Mouse (Mus musculus) kidney, embryonic 16.5 days (tissue): ENCODE data around the gene Fam228b. TPM values are rescaled to one million over a fixed set of nuclear protein-coding genes. Genes with fewer than 3 reads are reported as not detected.
"Not testable (repeated sequence)": the region's sequence is repeated elsewhere in the genome, so short reads cannot be mapped to it uniquely, and the experiment has no call there.

Source experiments
- ATAC-seq: fragments of 200-750 bp; cut with Nextera tagmentation; 2 replicates; pipeline ENCODE4 v1.8.0; 2017; ENCODE audit warnings: moderate TSS enrichment; ENCODE audit not compliant: low FRiP score, low TSS enrichment
- H3K27ac ChIP-seq: fragments of 300-500 bp; sonication (generic); 2 replicates; pipeline ENCODE4 v1.5.1; 2014; ENCODE audit warnings: low read length
- H3K27me3 ChIP-seq: fragments of 300-500 bp; sonication (generic); 2 replicates; pipeline ENCODE4 v1.6.1; 2014; ENCODE audit warnings: low read length, control low read depth, mixed read lengths; ENCODE audit not compliant: insufficient read depth
- H3K36me3 ChIP-seq: fragments of 300-500 bp; sonication (generic); 2 replicates; pipeline ENCODE4 v1.6.1; 2014; ENCODE audit warnings: low read length, control low read depth, mixed read lengths; ENCODE audit not compliant: insufficient read depth
- H3K4me1 ChIP-seq: fragments of 300-500 bp; sonication (generic); 2 replicates; pipeline ENCODE4 v1.6.1; 2014; ENCODE audit warnings: low read length, control low read depth, mixed read lengths; ENCODE audit not compliant: insufficient read depth
- H3K4me2 ChIP-seq: fragments of 300-500 bp; sonication (generic); replicated peaks from 2 replicates; pipeline ENCODE4 v1.6.1; 2014; ENCODE audit warnings: low read depth, low read length
- H3K4me3 ChIP-seq: fragments of 300-500 bp; sonication (generic); 2 replicates; pipeline ENCODE4 v1.5.1; 2014; ENCODE audit warnings: mild to moderate bottlenecking, low read length
- H3K9ac ChIP-seq: fragments of 300-500 bp; sonication (generic); replicated peaks from 2 replicates; pipeline ENCODE4 v1.6.1; 2014; ENCODE audit warnings: low read length
- H3K9me3 ChIP-seq: fragments of 300-500 bp; sonication (generic); 2 replicates; pipeline ENCODE4 v1.6.1; 2016; ENCODE audit warnings: low read length, control low read depth
- WGBS: fragments of 180-500 bp; shearing (Covaris S2); extraction: QIAGEN DNeasy Blood & Tissue Kit; methylation state at CpG from one replicate; pipeline ENCODE4 v1.1.7; 2014; 5-methylcytosine and 5-hydroxymethylcytosine counted together
- polyA plus RNA-seq: library from polyadenylated mRNA; unstranded; fragments of >200 nt; fragmentation: Nextera tagmentation; extraction: Ambion mirVana; gene quantifications from 2 replicates; pipeline ENCODE4 v1.2.1, GENCODE M21; 2015

Gene Fam228b
- polyA plus RNA-seq, 1 experiment from 2014 or later, result 1.9 TPM

DNA sequence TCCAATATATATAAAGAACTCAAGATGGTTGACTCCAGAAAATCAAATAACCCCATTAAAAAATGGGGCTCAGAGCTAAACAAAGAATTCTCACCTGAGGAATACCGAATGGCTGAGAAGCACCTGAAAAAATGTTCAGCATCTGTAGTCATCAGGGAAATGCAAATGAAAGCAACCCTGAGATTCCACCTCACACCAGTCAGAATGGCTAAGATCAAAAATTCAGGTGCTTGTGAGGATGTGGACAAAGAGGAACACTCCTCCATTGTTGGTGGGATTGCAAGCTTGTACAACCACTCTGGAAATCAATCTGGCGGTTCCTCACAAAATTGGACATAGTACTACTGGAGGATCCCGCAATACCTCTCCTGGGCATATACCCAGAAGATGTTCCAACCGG is 14.6 kb downstream of the Fam228b start:
- WGBS, result 91% methylated on average over 4 of the region's 4 CpGs
- not testable (repeated sequence) for H3K4me3 ChIP-seq, H3K4me2 ChIP-seq, H3K9ac ChIP-seq, H3K4me1 ChIP-seq, H3K27ac ChIP-seq, ATAC-seq, H3K9me3 ChIP-seq, H3K27me3 ChIP-seq, H3K36me3 ChIP-seq

DNA sequence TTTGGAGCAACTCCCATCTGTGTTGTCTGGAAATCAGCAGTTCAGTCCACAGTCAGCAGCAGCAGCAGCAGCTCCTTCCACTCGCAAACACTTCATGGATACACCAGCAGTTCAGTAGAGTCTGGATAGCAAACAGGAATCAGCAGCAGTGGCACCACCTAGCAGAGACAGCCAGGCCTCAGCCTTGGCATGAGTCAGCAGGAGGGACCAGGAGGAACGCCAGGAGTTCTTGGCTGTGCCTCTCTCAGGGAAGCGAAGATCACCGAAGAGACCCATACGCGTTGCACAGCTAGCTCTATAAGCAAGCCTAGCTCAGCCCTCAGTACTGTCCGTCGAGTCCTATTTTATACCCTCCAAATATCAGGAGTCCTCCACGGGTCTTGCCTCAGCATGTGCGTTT is 24.6 kb downstream of the Fam228b start:
- H3K4me1 ChIP-seq, result no peaks in the 10 kb centered on the region
- H3K9ac ChIP-seq, result no peak overlapping the region
- whole genome bisulfite sequencing, result 90% methylated on average over 10 of the region's 10 CpGs
- H3K36me3 ChIP-seq, result no peaks in the 10 kb centered on the region
- no peak overlapping the region for H3K4me3 ChIP-seq
- H3K27ac ChIP-seq, result no peak overlapping the region
- H3K9me3 ChIP-seq, result no peaks in the 10 kb centered on the region
- no peak overlapping the region for H3K4me2 ChIP-seq
- ATAC-seq, result no peak
- no peaks in the 10 kb centered on the region for H3K27me3 ChIP-seq

DNA sequence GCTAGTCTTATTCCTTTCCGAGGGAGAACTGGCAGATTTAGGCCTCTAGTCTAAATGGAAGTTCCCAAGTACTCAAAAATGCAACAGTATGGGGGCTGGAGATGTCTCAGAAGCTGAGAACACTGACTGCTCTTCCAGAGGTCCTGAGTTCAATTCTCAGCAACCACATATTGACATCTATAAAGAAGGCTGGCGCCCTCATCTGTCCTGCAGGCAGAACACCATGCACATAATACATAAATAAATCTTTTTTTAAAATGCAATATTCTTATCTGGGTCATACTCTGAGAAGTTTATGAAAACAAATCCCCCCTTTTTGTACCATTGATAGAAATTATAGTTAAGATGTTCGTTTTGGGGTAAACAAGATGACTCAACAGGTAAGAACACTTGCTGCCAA is 26.9 kb downstream of the Fam228b start:
- no peak for ATAC-seq
- no peaks in the 10 kb centered on the region for H3K27me3 ChIP-seq
- H3K9me3 ChIP-seq, result no peaks in the 10 kb centered on the region
- no peak overlapping the region for H3K9ac ChIP-seq
- H3K4me2 ChIP-seq, result no peak overlapping the region
- H3K4me3 ChIP-seq, result no peak overlapping the region
- no peak overlapping the region for H3K27ac ChIP-seq
- 84% methylated on average over 3 of the region's 3 CpGs for WGBS
- no peaks in the 10 kb centered on the region for H3K4me1 ChIP-seq
- no peaks in the 10 kb centered on the region for H3K36me3 ChIP-seq

DNA sequence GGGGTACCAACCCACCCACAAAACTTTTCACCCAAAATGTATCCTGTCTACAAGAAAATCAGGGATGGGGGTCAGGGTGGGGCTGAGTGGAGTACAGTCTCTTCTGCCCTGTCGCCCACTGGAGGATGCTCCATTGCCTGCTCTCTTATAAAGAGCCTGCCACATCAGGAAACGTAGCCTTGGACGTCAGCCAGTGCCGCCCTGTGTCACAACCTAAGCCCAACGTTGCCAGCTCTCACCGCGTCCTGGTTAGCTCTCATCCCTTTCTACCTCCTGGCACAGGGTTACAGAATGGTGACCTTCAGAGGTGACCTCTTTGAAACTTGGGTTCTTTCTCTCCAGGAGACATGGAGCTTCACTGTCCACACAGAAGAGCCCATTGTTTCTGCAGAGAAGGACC is 28.2 kb downstream of the Fam228b start:
- H3K4me2 ChIP-seq, result no peak overlapping the region
- no peaks in the 10 kb centered on the region for H3K27me3 ChIP-seq
- no peak overlapping the region for H3K9ac ChIP-seq
- no peak overlapping the region for H3K4me3 ChIP-seq
- no peaks in the 10 kb centered on the region for H3K9me3 ChIP-seq
- H3K27ac ChIP-seq, result no peak overlapping the region
- WGBS, result 77% methylated on average over 7 of the region's 7 CpGs
- no peak for ATAC-seq
- no peaks in the 10 kb centered on the region for H3K36me3 ChIP-seq
- no peaks in the 10 kb centered on the region for H3K4me1 ChIP-seq

DNA sequence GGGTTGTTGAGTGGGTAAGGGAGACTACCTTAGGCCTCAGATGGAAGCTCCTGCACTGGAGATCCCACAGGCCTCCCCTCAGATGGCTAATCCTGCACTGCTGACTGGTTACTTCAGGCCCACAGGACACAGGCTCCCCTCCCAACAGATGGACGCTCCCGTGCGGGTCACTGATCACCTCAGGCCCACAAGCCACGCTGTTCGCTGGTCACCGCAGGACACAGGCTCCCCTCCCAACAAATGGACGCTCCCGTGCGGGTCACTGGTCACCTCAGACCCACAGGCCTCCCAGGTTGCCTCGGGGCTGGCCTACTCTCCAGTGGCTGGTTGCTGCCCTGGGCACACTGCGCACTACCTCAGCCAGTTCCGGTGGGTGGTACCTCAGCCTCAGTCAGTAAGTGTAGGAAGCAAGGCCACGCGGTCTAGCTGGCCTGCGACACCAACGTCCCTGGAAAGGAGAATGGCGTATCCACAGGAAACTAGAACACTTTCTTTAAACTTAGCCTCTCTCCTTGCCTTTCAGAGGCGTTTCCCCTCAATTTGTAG is 31.0 kb downstream of the Fam228b start, which contains the start of gene Fam228a:
Gene Fam228a, minus strand, starts transcription at position 400 of the 546 bp plus-strand sequence.
- WGBS, result 84% methylated on average over 18 of the region's 18 CpGs
- H3K4me2 ChIP-seq, result no peak within 1 kb of the TSS
- no peak within 1 kb of the TSS for H3K27ac ChIP-seq
- H3K4me3 ChIP-seq, result no peak within 1 kb of the TSS
- ATAC-seq, result no peak
- H3K4me1 ChIP-seq, result no peaks in the 10 kb centered on the region
- H3K27me3 ChIP-seq, result no peaks in the 10 kb centered on the region
- no peaks in the 10 kb centered on the region for H3K36me3 ChIP-seq
- H3K9ac ChIP-seq, result no peak within 1 kb of the TSS
- no peaks in the 10 kb centered on the region for H3K9me3 ChIP-seq

DNA sequence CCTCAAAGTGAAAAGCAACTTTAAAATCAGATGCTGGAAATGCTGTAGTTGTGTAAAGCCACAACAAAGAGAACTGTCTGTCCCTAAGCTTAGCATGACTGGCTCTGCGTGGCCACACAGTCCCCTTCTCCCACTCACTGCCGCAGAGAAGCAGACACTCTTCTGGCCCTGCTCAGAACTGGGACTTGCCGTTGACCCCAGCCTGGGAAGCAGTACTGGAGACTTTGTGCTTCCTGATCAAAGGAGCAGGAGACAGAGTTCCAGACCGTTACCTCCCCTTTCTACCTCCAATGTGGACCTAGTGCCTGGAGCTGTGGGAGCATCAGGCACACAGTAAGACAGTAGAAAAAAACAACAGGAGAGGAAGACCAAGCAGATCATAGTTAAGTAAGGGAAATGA is 36.7 kb downstream of the Fam228b start:
- H3K9me3 ChIP-seq, result peaks cover 3% of the 10 kb centered on the region; the same call in 1 of the 2 replicates
- H3K4me1 ChIP-seq, result no peaks in the 10 kb centered on the region
- no peak overlapping the region for H3K27ac ChIP-seq
- no peaks in the 10 kb centered on the region for H3K36me3 ChIP-seq
- no peak overlapping the region for H3K4me3 ChIP-seq
- H3K9ac ChIP-seq, result no peak overlapping the region
- H3K4me2 ChIP-seq, result no peak overlapping the region
- H3K27me3 ChIP-seq, result no peaks in the 10 kb centered on the region
- WGBS, result 22% methylated on average over 4 of the region's 4 CpGs
- ATAC-seq, result peak; percentile 82

DNA sequence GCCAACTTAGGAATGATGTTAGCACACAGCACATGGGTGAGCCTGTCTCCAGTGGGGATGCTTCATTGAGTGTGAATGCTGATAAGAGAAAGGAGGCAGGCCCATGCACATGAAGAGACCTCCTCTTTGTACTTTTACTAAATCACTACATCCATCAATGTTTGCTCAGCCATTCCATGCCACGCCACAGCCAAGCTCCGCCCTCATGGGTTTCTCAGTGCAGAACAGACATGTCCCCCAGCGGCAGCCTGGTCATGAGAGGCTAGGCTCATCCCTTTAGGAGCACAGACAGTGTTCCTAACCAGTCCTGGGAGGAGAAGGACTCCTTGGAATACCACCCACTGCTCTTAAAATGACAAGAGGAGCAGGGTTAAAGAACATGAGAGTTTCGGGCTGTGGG is 37.4 kb downstream of the Fam228b start:
- H3K4me2 ChIP-seq, result no peak overlapping the region
- no peak overlapping the region for H3K27ac ChIP-seq
- no peaks in the 10 kb centered on the region for H3K4me1 ChIP-seq
- no peak overlapping the region for H3K9ac ChIP-seq
- H3K27me3 ChIP-seq, result no peaks in the 10 kb centered on the region
- H3K9me3 ChIP-seq, result peaks cover 3% of the 10 kb centered on the region; the same call in 1 of the 2 replicates
- ATAC-seq, result peak; percentile 42; the same call in 1 of the 2 replicates
- H3K4me3 ChIP-seq, result no peak overlapping the region
- H3K36me3 ChIP-seq, result no peaks in the 10 kb centered on the region
- 36% methylated on average over 4 of the region's 4 CpGs for WGBS

DNA sequence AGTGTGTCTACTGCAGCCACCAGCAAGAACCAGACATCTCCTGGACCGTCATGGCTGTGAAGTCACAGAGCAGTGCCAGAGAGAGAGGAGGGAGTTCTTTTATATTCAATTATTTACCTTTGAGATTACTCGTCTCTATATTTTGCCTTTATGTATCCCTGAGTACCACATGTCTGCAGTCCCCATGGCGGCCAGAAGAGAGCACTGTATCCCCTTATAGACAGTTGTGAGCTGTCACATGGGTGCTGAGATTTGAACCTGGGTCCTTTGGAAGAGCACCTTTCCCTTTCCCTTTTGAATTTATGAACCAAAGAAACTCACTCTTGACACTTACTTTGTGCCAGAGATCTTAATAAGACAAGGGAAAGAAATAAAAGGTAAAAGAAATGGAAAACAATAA is 39.9 kb downstream of the Fam228b start:
- no peaks in the 10 kb centered on the region for H3K27me3 ChIP-seq
- 91% methylated on average over 3 of the region's 3 CpGs for WGBS
- no peak overlapping the region for H3K9ac ChIP-seq
- H3K27ac ChIP-seq, result no peak overlapping the region
- no peak overlapping the region for H3K4me2 ChIP-seq
- no peak for ATAC-seq
- no peak overlapping the region for H3K4me3 ChIP-seq
- no peaks in the 10 kb centered on the region for H3K4me1 ChIP-seq
- peaks cover 3% of the 10 kb centered on the region; the same call in 1 of the 2 replicates for H3K9me3 ChIP-seq
- no peaks in the 10 kb centered on the region for H3K36me3 ChIP-seq

DNA sequence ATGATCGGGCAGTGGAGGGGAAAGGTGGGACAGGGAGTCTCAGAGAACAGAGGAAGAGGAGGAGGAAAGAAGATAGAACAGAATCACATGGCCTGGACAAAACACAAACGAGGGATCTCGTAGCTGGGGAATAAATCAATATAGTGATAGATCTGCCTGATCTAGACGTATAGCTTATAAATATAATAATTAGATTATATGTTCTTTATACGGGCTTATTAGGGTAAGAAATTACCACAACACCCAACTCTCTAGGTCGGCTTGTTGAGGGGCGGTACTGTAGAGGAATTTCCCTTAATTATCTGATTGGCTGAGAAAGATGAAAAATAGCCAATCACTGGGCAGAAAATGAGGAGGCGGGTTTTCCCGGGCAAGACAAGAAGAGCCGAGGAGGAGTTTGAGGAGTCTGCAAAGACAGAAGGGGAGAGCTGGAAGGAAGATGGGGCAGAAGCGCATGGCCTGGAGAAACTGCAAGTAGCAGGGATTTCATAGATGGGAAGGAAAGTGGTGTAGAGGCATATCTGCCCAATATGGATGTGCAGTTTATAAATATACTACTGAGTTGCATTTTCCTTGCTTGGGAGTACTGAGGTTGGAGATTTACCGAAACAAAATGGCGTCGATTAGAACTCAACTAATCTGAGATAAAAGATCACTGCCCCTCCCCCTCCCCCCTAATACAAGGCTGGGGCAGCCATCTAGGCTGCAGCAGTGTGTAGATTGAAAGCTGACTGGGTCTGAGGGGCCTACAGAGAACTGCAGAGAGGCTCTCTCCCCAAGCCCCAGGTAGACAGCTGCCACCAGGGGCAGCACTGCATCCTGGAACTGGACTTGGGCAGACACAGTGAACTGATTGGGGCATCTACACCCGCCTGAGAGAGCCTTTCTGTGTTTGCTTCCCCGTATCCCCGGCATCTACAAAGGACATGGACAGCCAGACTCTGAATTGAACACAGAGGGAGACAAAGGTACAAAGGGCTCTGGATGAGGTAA is 49.0 kb downstream of the Fam228b start:
- Histone ChIP-seq H3K9ac (no peak overlapping the region), H3K27me3 (no peaks in the 10 kb centered on the region), H3K4me2 (no peak overlapping the region), H3K27ac (no peak overlapping the region), H3K9me3 (no peaks in the 10 kb centered on the region), H3K4me3 (no peak overlapping the region), H3K4me1 (peaks cover 3% of the 10 kb centered on the region; the same call in 1 of the 2 replicates), H3K36me3 (no peaks in the 10 kb centered on the region)
- no peak for ATAC-seq
- 72% methylated on average over 17 of the region's 17 CpGs for whole genome bisulfite sequencing
